Mouse (Mus musculus): ENCODE measurements at regions not wholly inside any gene's neighbourhood (a gene's known extent, or its start where the extent isn't known, plus 50 kb on each side); places are given as distances from the start of the nearest gene placed in this dataset.

DNA sequence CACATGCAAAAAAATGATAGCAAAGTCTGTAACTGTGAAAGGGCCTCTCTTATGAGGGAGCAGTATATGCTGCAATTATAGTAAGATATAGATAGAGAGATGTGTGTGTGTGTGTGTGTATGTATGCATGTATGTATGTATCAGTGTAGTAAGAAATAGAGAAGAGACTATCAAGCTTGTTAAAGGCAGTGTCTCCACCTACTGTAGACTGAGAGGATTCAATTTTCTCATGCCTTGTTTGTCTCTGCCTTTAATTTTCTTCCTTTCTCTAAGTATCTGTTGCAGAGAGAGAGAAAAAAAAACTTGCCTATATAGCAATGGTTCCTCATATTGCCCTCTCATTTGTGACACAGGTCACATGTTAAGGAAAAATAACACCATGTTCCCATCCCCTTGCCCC, 2871.1 kb upstream of the 5930422O12Rik start:
- TF ChIP-seq ZNF384 (IDR thresholded peaks at IDR 0.05; ENCODE audit: low read depth, low read length): no peak
- TF ChIP-seq HCFC1 (IDR thresholded peaks at IDR 0.05; ENCODE audit: borderline replicate concordance, insufficient read depth, low read length): no peak
- no peak for TF ChIP-seq MAFK (IDR thresholded peaks at IDR 0.05; ENCODE audit: insufficient read depth, low read depth, low read length)
- TF ChIP-seq ZC3H11A (IDR thresholded peaks at IDR 0.05; ENCODE audit: borderline replicate concordance, low read depth, low read length): no peak
